Mouse (Mus musculus) neural tube, embryonic 14.5 days (tissue): ENCODE results near the gene Selenoo. TPM values are rescaled to one million over a fixed set of nuclear protein-coding genes. Genes with fewer than 3 reads are reported as not detected.

ENCODE experiments used
- ATAC-seq: fragments of 200-750 bp; cut with Nextera tagmentation; 2 replicates; pipeline ENCODE4 v1.8.0; 2017; ENCODE audit warnings: low read depth, mild to moderate bottlenecking, moderate TSS enrichment, moderate library complexity
- H3K27ac ChIP-seq: fragments of 300-500 bp; sonication (generic); 2 replicates; pipeline ENCODE4 v1.5.1; 2014; ENCODE audit warnings: low read depth, mild to moderate bottlenecking, control low read depth, low read length, moderate library complexity, mixed read lengths
- H3K27me3 ChIP-seq: fragments of 300-500 bp; sonication (generic); 2 replicates; pipeline ENCODE4 v1.6.1; 2014; ENCODE audit warnings: low read length; ENCODE audit not compliant: control insufficient read depth, insufficient read depth
- H3K36me3 ChIP-seq: fragments of 300-500 bp; sonication (generic); 2 replicates; pipeline ENCODE4 v1.6.1; 2014; ENCODE audit warnings: low read length, mixed read lengths; ENCODE audit not compliant: control insufficient read depth, insufficient read depth
- H3K4me1 ChIP-seq: fragments of 300-500 bp; sonication (generic); 2 replicates; pipeline ENCODE4 v1.6.1; 2014; ENCODE audit warnings: low read length; ENCODE audit not compliant: control insufficient read depth, insufficient read depth
- H3K4me2 ChIP-seq: fragments of 300-500 bp; sonication (generic); 2 replicates; pipeline ENCODE4 v1.6.1; 2014; ENCODE audit warnings: mild to moderate bottlenecking, low read depth, low read length, control low read depth
- H3K4me3 ChIP-seq: fragments of 300-500 bp; sonication (generic); 2 replicates; pipeline ENCODE4 v1.5.1; 2014; ENCODE audit warnings: low read depth, low read length, control low read depth, mixed read lengths
- H3K9ac ChIP-seq: fragments of 300-500 bp; sonication (generic); replicated peaks from 2 replicates; pipeline ENCODE4 v1.6.1; 2014; ENCODE audit warnings: low read depth, mild to moderate bottlenecking, control low read depth, low read length, mixed read lengths
- H3K9me3 ChIP-seq: fragments of 300-500 bp; sonication (generic); 2 replicates; pipeline ENCODE4 v1.6.1; 2016; ENCODE audit warnings: low read length; ENCODE audit not compliant: control insufficient read depth
- WGBS: fragments of 180-500 bp; shearing (Covaris S2); extraction: QIAGEN DNeasy Blood & Tissue Kit; methylation state at CpG from one replicate; pipeline ENCODE4 v1.1.7; 2014; 5-methylcytosine and 5-hydroxymethylcytosine counted together
- polyA plus RNA-seq: library from polyadenylated mRNA; unstranded; fragments of >200 nt; fragmentation: Nextera tagmentation; extraction: Ambion mirVana; gene quantifications from 2 replicates; pipeline ENCODE4 v1.2.1, GENCODE M21; 2014

Gene Selenoo
- polyA plus RNA-seq, 1 experiment from 2014 or later: 23.9 TPM

GRCm38 (mm10) chr15:89106976-89107375 is 18.1 kb downstream of the Selenoo start:
- H3K27ac ChIP-seq: no peak overlapping the region
- H3K36me3 ChIP-seq: peaks cover 64% of the 10 kb centered on the region
- no peak for ATAC-seq
- no peaks in the 10 kb centered on the region for H3K27me3 ChIP-seq
- H3K4me3 ChIP-seq: no peak overlapping the region
- no peaks in the 10 kb centered on the region for H3K4me1 ChIP-seq
- 100% methylated on average over 1 of the region's 1 CpGs for WGBS
- H3K9me3 ChIP-seq: no peaks in the 10 kb centered on the region
- no peak overlapping the region for H3K9ac ChIP-seq
- H3K4me2 ChIP-seq: no peak overlapping the region

- no peak overlapping the region for H3K9ac ChIP-seq
- no peak for ATAC-seq
- no peaks in the 10 kb centered on the region for H3K9me3 ChIP-seq
- H3K4me2 ChIP-seq: no peak overlapping the region
- WGBS: 81% methylated on average over 9 of the region's 9 CpGs
- peaks cover 56% of the 10 kb centered on the region for H3K36me3 ChIP-seq
- H3K4me3 ChIP-seq: no peak overlapping the region
- H3K4me1 ChIP-seq: no peaks in the 10 kb centered on the region
- no peaks in the 10 kb centered on the region for H3K27me3 ChIP-seq
- H3K27ac ChIP-seq: no peak overlapping the region
Measured at GRCm38 (mm10) chr15:89110147-89110546, 21.3 kb downstream of the Selenoo start.

- H3K4me3 ChIP-seq: no peak overlapping the region
- H3K9ac ChIP-seq: no peak overlapping the region
- peaks cover 31% of the 10 kb centered on the region for H3K4me1 ChIP-seq
- H3K9me3 ChIP-seq: no peaks in the 10 kb centered on the region
- peaks cover 23% of the 10 kb centered on the region; the same call in 1 of the 2 replicates for H3K36me3 ChIP-seq
- no peak for ATAC-seq
- H3K27ac ChIP-seq: no peak overlapping the region
- no peaks in the 10 kb centered on the region for H3K27me3 ChIP-seq
- H3K4me2 ChIP-seq: no peak overlapping the region
Measured at GRCm38 (mm10) chr15:89118007-89118406, 29.1 kb downstream of the Selenoo start.

DNA sequence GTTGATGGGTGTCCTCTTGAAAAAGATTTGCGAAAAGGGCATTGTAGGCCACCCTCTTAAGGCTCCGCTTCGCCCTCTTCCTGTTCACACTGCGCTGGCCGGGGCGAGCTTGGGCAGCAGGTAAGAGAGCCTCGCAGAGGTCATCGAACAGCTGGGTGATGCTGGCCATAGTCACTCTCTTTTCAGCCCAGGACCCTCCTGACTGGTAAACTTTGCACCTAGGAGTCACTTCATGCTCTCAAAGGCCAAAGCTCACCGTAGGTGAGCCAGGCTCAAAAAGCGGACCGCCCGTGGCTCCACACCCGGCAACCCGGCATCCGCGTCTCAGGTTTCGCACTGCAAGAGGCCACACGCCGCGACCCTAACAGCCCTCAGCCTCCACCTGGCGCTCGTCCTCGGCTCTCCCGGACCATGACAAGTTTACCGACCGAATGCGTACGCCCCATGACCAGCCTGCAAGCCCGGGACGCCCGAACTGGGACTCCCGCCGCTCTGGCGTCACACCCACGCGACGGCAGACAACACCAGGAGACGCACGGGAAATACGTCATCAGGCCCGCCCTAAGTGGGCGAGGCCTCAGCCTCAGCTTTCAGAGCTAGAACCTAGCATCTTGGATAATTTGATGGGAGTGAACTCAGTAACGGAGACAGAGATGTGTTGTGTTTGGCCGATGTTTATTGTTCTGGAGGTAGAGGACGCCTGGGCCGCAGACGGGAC is 33.9 kb downstream of the Selenoo start, which contains the start of gene Tubgcp6:
Tubgcp6 (minus strand) TSS at position 464 of the 718 bp plus-strand sequence.
- H3K9ac ChIP-seq: peak within 1 kb of the TSS; percentile 72
- peak within 1 kb of the TSS; percentile 84 for H3K4me2 ChIP-seq
- peak; percentile 81 for ATAC-seq
- under 1% methylated on average over 47 of the region's 47 CpGs for WGBS
- H3K36me3 ChIP-seq: no peaks in the 10 kb centered on the region; the same call in 1 of the 2 replicates
- no peaks in the 10 kb centered on the region for H3K27me3 ChIP-seq
- no peaks in the 10 kb centered on the region for H3K9me3 ChIP-seq
- H3K4me3 ChIP-seq: peak within 1 kb of the TSS; percentile 87
- H3K4me1 ChIP-seq: peaks cover 47% of the 10 kb centered on the region
- peak within 1 kb of the TSS; percentile 73 for H3K27ac ChIP-seq

- H3K4me3 ChIP-seq: peak overlapping the region; percentile 87
- H3K4me1 ChIP-seq: peaks cover 51% of the 10 kb centered on the region
- ATAC-seq: peak; percentile 6; the same call in 1 of the 2 replicates
- H3K27ac ChIP-seq: peak overlapping the region; percentile 73
- H3K27me3 ChIP-seq: no peaks in the 10 kb centered on the region
- H3K9me3 ChIP-seq: no peaks in the 10 kb centered on the region
- 30% methylated on average over 11 of the region's 11 CpGs for WGBS
- no peaks in the 10 kb centered on the region; the same call in 1 of the 2 replicates for H3K36me3 ChIP-seq
- peak overlapping the region; percentile 72 for H3K9ac ChIP-seq
- peak overlapping the region; percentile 84 for H3K4me2 ChIP-seq
Measured at GRCm38 (mm10) chr15:89123595-89123994, 34.7 kb downstream of the Selenoo start.

DNA sequence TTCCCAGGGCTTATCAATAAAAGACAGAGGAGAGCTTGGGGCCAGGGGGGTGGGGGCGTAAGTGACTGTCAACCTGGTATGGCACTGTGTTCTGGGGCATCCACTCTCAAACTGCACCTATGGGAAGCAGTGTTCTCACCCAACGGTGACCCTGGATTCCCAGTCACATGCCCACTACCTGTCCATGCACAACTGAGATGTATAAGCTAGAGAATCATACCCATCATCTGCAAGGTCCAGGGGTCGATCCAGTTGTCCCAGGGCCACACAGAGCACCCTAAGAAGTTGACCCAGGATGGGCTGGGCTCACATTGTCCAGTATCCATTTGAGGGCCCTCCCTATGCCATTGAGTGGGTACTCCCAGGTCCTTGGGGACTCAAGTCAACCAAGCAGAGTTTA is 35.4 kb downstream of the Selenoo start:
- H3K4me1 ChIP-seq: peaks cover 55% of the 10 kb centered on the region
- no peak overlapping the region for H3K9ac ChIP-seq
- no peak for ATAC-seq
- H3K4me3 ChIP-seq: no peak overlapping the region
- no peak overlapping the region for H3K4me2 ChIP-seq
- no peaks in the 10 kb centered on the region for H3K9me3 ChIP-seq
- H3K36me3 ChIP-seq: no peaks in the 10 kb centered on the region; the same call in 1 of the 2 replicates
- H3K27me3 ChIP-seq: no peaks in the 10 kb centered on the region
- no peak overlapping the region for H3K27ac ChIP-seq
- 93% methylated on average over 3 of the region's 3 CpGs for WGBS

DNA sequence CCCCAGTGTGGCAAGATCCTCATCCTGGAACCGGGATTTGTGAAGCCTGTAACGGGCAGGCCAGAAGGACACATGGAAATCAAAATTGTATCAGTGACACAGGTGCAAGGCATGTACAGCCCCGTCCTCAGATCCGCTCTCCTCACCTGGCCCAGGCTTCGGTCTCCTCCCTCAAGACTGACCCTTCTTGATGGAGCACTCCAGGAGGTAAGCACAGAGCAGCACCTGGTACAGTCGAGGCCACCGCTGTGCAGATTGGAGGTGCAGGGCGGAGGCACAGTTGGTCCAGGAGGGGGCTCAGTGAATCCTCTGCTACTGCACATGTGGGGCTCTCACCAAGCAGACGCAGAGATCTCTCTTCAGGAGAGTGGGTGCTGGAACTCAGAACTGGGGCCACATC is 36.5 kb downstream of the Selenoo start:
- H3K4me1 ChIP-seq: peaks cover 45% of the 10 kb centered on the region
- ATAC-seq: no peak
- H3K4me2 ChIP-seq: no peak overlapping the region
- WGBS: 97% methylated on average over 9 of the region's 9 CpGs
- H3K27ac ChIP-seq: no peak overlapping the region
- H3K36me3 ChIP-seq: no peaks in the 10 kb centered on the region; the same call in 1 of the 2 replicates
- H3K9ac ChIP-seq: no peak overlapping the region
- no peaks in the 10 kb centered on the region for H3K9me3 ChIP-seq
- H3K27me3 ChIP-seq: no peaks in the 10 kb centered on the region
- no peak overlapping the region for H3K4me3 ChIP-seq

GRCm38 (mm10) chr15:89126622-89127021 is 37.7 kb downstream of the Selenoo start:
- ATAC-seq: no peak
- Histone ChIP-seq H3K4me2 (no peak overlapping the region), H3K4me3 (no peak overlapping the region), H3K27me3 (no peaks in the 10 kb centered on the region), H3K27ac (no peak overlapping the region), H3K9me3 (no peaks in the 10 kb centered on the region), H3K9ac (no peak overlapping the region), H3K36me3 (no peaks in the 10 kb centered on the region; the same call in 1 of the 2 replicates), H3K4me1 (peaks cover 32% of the 10 kb centered on the region)
- WGBS: 86% methylated on average over 8 of the region's 8 CpGs

GRCm38 (mm10) chr15:89127364-89127940 is 38.6 kb downstream of the Selenoo start:
- Histone ChIP-seq H3K27ac (no peak overlapping the region), H3K9me3 (no peaks in the 10 kb centered on the region), H3K9ac (peak overlapping the region; percentile 63; the same call in 1 of the 2 replicates), H3K4me2 (peak overlapping the region; percentile 73), H3K36me3 (no peaks in the 10 kb centered on the region; the same call in 1 of the 2 replicates), H3K4me3 (peak overlapping the region; percentile 56), H3K27me3 (no peaks in the 10 kb centered on the region), H3K4me1 (peaks cover 24% of the 10 kb centered on the region)
- ATAC-seq: no peak
- WGBS: 75% methylated on average over 8 of the region's 8 CpGs
